Mouse (Mus musculus): Measurements from ENCODE around the gene Clnk.
A peak's percentile ranks its signal among the peaks of the same experiment; 100 is the strongest.

Gene Clnk

DNA sequence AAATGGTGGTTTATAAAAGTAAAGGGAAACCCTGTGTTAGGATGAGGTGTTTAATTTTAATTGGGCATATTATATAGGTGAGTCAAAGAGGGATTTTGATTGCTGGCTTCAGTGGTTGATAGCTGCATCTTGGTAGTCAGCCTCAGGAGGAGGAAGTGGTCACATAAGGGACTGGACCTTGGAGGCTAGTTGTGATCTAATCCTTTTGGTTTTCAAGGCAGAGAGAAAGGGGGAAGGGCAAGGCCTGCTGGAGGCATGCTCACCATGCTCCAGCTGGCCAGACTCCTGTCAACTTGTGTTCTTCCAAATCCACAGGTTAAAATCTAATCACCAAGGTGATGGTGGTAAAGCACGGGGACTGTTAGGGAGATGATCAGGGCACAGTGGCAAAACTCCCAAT, 19.0 kb downstream of the Clnk start:
- no peak for DNase-seq (ENCODE audit: low read depth, low spot score)

DNA sequence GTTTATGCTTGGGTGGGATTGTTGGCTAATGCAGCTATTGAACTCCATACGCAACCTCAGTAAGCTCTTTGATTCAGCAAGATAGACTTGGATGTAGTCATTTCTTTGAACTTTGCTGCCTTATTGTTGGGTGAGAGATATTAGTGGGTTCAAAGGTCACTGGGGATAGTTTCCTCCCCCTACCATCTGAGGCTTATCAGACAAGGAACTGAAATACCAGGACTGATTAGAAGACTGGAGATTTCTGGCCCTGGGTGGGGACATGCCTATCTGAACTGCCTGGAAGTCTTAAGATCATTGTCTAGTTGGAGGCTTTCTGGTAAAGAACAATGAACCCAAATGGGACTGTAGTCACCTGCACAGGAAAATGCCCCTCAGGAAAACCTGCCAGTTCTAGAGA, 26.4 kb downstream of the Clnk start:
- no peak for DNase-seq (ENCODE audit: low read depth, low spot score)

DNA sequence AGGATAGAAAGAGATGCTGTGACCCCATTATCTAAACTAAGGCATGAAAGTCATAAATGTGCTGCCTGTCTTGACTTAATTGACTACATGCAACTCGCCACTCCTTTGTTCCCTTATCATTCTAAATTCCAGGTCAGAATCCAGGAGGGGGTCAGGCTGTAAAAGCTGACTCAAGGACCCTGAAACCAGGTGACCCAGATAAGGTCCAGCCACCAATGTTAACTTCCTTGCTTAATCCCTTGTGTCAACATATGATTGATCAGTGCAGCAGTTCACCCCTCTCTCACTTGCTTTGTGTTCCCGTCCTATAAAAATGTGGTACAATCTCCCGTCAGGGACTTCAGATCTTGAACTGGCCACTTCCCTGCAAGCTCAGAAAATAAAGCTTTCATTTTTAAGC, 31.1 kb downstream of the Clnk start:
- no peak for DNase-seq (ENCODE audit: low read depth, low spot score)

DNA sequence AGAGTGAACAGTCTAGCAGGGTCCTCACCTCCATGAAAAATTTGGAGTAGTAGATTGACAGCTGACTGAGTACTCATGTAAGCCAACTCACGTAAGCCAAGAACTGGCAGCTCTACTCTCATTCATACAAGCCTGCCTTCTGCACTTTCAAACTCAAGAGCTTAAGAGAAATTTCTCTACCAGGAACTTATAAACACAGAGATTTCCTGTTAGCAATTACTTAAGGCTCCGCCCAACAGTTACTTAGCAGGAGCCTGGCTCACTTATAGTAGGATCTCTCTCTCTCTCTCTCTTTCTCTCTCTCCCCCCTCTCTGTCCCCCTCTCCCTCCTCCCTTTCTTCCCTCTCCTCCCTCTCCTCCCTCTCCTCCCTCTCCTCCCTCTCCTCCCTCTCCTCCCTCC, 32.3 kb downstream of the Clnk start:
- DNase-seq (ENCODE audit: low read depth, low spot score) = no peak

DNA sequence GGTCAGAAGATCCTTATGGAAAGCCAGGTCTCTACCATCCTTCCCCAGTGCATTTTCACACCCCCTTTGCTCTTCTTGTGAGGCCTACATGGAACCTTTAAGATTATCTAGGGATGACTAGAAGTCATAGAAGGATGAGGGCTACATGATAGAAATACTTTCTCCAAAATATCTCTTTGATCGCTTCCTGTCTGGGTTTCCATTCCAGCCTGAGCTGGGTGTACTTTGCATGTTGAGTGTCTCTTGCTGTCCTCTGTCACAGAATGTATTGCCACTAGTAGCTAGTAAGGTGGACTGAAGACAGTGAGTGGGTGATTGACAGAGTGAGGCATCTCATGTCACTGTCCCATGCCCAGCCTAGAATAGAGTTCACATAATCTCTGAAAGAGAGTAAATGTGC, 36.6 kb downstream of the Clnk start:
- DNase-seq (ENCODE audit: low read depth, low spot score) = no peak

DNA sequence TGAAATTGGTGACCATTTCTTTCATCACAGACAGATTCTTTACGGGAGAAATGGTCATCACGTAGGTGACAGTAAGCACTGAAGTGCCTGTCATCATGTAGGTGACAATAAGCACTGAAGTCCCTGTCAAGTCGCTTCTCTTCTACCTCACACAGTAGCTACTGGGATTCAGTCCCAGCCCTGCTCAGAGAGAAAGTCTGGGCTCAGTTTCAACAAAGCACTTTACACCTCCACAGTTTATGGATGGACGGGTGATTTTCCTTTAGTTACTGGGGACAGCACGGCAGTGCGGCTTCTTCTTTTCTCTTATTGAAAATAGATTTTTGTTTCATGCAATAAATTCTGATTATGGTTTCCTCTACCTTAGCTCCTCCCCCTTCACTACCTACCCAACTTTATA, 49.3 kb downstream of the Clnk start:
- DNase-seq (ENCODE audit: low read depth, low spot score) = no peak

DNA sequence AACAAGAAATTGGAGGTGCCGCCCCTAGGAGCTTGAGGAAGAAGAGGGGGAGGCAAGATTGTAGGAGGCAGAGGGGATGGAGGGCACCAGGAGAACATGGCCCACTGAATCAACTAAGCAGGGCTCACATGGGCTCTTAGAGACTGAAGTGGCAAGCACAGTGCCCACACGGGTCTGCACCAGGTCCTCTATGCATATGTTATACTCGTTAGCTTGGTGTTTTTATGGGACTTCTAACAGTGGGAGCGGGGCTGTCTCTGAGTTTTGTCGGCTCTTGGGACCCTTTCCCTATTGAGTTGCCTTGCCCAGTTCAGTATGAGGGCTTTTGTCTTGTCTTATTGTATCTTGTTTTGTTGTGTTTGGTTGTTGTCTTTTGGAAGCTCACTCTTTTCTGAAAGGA, 50.0 kb downstream of the Clnk start:
- no peak for DNase-seq (ENCODE audit: low read depth, low spot score)

DNA sequence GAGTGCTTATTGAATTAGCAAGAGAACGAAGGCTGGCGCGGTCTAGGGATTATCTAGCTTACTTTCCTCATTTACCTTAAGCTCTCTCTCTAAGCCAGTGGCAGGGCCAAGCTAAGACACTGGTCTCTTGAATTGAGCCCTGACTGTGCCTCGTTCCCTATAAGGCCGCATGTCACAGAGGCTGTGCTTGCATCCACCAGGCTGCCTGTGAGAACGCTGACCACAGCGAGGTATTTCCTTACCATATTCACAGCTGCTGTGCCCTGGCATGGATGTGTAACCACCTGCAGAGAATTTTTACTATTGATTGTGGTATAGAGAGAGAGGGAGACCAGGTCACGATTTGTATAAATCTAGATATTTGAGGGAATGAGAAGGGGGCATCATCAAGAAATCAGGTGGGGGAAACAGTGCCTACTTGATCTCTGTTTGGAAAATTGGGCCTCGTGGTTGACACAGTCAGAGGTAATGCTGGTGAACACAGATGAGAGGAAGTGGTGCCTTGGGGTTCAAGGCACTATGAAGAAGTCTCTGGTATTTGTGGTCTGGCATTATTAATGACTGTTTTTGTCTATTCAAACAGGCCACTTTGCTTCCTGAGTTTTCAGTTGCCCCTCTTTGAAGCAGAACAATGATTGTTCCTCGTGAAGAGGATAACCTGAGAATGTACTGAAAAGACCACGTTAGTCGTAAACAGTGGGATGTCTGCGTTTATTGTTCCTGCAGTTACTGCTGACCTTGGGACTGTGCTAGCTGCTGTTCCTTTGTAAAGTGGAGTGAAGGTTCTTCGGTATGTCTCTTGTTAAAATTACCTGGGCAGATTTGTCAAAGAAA, 52.3 kb downstream of the Clnk start:
- peak; percentile 20 for DNase-seq (ENCODE audit: low read depth, low spot score)

DNA sequence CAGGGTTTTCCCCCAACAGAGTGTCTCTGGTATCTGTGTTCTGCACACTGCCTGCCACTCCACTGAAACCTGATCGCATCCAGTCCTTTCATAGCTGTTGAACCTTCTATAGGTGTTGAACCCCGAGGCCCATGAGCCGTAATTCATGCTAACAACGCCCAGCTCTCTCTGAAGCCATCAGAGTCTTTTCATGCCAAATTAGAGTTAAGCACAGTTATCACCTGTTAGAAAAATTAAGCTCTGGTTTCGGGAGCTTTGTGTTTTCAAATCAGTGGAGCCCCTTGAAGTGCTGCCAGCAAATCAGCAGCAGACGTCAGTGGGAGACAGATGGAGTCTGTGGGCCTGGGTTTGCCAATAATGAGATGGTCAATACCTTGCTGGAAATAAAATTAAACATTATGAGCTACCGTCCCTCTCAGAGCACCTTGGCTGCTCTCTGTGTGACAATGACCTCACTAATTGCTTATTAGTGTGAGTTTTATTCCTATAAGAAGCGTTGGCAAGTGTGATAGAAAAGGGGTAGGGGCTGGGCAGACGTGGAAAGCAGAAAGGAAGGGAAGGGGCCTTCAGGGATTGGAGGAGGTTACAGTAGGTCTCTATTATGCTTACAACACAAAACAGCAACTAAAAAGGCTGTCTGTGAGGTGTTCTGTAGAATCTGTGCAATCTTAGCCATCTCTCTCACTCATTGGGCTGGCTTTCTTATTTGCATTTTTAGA, 63.1 kb downstream of the Clnk start:
- DNase-seq (ENCODE audit: low read depth, low spot score) = no peak

DNA sequence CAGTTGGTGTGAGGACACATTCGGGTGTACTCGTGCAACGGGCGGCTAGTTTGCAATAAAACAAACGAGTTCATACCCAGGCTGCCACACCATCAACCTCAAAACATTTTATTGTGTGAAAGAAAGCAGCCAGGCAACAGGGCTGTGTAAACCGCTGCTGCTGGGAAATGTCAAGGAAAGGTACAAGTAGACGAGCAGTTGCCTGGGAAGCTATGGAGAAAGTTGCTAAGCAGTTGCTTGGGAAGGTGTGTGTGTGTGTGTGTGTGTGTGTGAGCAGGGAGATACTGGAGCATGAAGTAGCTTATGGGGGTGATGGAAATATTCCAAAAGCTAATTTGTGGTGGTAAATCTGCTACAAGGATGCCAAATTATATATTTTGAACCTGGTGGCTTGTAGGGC, 63.7 kb downstream of the Clnk start:
- no peak for DNase-seq (ENCODE audit: low read depth, low spot score)

DNA sequence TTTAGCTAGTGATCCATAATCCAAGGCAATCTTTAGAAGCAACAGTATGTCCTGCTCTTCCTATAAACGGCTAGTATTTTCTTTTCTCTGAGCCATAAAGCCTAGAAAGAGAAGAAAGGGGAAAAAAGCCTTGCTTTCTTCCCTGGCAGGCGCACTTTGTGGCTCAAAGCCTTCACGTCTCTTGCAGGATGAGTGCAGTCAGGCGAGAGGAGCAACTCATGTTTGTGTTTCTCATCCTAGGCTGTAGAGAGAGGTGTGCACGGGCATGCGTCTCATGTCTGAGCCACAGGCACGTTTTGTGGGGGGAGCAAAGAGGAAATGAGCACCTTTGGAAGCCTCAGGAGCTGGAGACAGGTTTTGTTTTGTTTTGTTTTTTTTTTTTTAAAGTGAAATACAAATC, 64.2 kb downstream of the Clnk start:
- no peak for DNase-seq (ENCODE audit: low read depth, low spot score)

DNA sequence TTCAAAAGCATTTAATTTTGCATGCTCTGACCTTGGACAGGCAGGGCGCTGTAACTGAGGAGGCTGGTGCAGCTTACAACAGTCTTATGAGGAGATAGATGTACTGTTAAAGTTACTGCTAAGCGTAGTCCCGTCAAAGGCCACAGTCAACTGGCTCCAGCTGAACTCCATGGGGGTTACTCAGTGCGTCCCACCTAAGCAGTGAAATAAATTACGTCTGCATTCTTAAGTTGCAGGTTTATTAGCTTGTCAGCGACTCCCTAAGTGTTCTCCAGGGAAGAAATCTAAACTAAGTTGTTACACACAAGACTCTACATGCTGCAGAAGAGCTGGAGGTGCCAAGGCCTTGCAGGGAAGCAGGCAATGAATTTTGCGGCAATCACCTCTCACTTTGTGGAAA, 77.7 kb downstream of the Clnk start:
- DNase-seq (ENCODE audit: low read depth, low spot score) = no peak

DNA sequence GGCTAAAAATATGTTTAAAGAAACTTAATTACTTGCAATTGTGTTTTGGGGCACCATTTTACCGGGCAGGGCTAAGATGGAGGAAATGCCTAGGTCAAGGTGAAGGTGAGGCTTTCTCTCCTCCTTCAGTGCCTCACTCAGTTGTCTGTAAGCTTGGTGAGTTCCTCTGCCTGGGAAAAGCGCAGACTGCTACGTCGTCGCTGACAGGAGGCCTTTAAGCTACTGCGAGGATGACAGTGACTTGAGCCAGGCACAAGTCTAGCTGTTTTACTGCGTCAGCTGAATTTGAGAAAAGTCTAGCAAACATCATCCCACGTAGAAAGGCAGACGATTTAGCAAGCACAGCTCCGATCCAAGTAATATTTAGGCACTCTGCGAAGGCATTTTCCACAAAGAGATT, 81.5 kb downstream of the Clnk start:
- DNase-seq (ENCODE audit: low read depth, low spot score) = no peak

DNA sequence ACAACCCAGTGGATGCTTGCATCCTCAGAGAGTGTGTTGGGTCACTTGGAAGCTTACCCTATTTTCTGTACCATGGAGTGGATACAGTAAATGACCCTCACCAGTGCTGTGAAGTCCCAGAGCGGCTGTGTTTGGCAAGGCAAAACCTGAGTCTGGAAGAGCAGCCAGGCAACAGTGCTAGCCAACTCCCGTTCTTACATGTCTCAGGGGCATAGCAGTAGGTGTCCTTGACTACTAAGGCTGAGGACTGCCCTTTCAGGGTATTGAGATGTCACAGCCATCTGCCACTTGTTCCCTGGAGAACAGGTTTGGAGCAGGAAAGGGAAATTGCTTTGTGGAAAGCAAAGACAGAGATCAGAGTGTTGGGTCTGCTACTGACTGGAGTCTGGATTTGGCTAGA, 85.5 kb downstream of the Clnk start:
- no peak for DNase-seq (ENCODE audit: low read depth, low spot score)

DNA sequence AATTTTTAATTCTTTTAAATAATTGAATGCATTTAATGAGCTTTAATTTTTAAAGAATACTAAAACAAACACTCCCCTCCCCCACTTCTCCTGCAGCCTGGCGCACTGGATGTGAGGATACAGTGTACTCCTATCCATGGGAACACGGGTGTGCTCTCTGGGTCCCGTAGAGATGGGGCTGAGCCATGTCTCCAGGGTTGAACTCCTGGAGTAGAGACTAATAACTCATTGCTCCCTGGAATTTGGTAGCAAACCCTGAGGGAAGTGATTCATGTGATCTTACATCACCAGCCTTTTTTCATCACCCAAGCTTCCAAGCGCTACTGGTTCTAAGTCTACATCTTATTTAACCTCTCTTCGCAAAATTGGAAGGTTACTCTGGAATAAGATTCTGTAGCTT, 87.8 kb downstream of the Clnk start:
- no peak for DNase-seq (ENCODE audit: low read depth, low spot score)

DNA sequence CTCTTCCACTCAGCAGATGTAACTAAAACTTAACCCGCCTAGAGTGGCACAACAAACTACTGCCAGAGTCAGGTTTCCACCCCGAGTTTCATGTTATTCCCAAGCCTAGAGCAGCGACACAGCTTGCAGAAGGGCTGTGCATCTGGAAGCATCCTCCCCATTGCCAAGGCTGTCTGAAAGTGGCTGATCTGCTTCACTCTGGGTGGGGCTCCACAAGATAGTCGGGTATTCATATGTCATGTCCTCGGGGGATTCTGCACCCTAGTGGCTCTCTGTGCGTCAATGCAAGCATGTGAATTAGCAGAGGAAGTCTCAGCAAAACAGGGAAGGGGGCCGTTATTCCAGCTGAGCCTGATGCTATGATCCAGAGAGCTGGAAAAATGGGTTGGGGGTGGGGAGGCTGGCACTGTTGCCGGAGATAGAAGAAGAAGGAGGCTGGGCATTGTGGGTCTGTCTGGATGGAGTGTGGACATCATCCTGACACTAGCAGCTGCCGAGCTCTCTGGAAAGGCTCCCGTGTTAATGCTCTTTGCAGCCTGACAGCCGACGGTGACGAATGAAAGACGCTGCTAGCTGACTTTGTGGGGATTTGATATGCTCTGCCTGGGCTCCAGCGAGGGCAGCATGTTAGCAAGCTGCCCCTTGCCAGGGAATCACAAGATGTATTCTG, 88.6 kb downstream of the Clnk start:
- no peak for DNase-seq (ENCODE audit: low read depth, low spot score)

DNA sequence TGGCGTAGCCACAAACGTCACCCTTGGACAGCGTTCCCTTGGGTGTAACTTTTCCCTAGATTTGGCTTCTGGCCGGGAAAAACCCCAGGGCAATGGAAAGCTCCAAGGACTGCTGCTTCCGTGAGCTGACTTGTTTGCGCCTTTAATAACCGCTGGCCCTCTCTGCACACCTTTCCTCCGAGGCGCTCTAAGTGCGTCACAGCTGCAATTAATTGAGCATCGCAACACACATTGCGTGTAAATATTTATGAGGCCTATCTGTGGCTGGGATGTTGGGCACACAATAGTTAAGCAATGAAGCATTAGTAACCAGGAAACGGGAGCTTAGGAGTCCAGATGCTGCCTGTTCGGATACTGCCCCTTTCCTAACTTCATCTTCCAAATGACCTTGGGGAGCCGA, 90.5 kb downstream of the Clnk start:
- no peak for DNase-seq (ENCODE audit: low read depth, low spot score)

DNA sequence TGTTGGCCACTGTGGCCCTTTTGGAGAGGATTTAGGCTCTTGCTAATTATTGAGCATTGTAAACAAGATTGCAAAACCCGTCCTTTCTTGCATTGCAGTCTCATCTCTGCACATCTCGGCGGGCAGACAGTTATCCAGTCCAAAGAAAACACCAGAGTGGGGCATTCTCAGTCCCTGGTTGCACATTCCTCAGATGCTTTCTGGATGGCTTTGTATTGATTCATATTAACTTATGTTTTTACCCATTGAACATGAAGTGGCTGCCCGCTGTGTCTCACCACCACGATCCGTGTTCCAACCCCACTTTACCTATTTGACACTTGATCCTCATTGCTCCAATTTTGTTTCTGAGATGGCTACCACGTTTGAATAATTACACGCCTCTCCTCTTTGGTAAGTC, 90.9 kb downstream of the Clnk start:
- no peak for DNase-seq (ENCODE audit: low read depth, low spot score)

DNA sequence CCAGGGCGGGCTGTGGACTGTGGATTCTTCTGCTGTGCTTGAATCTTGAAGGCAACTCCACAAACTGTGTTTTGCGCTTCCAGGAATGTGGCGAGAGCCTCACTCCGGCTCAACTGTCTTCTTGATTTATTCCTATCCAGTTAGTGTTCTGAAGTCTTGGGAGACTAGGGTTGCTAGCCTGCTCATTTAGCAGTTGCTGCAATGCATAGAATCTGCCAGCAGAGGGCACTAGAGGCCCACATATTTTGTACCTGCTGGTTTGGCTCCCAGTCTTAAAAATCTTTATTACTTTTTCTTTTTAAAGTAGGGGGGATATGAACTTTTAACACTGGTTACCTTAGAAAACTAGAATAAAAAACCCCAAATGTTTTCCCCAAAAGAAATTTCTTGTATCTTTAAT, 94.8 kb downstream of the Clnk start:
- no peak for DNase-seq (ENCODE audit: low read depth, low spot score)

DNA sequence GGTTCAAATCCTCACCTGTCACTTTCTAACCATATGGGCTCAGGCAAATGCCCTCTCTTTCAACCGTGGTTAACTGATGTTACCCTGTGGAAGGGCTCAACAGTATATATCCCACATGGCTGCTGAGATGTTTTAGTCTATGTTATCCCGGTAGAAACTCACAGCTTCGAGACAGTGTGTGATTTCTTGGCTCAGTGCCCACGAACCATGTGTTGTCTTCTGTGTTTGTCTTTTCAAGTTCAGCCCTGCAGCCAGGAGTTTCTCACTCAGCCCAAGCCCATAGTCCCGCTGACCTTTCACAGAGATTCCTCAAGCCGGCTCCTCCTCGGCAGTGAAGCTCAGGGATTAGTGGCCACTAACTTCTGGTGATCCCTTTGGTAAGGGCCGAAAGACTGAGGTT, 96.0 kb downstream of the Clnk start:
- DNase-seq (ENCODE audit: low read depth, low spot score) = no peak

DNA sequence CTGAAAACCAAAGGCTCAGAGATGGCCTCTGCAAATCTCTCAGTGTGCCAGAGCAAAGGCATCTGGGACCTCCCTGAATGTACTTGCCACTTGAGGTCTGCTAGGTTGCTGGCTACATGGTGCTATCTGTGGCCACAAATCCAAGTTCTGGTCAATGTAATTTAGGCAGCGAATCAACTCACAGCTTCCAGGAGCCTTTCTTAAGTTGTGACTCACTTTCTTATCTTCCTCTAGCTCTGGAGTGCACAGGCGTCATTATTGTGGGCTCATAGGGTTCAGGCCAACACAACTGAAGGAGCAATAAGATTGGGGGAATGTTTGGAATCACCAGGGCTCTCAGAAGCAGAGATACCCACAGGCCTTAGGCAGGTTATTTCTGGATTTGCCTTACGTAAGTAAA, 96.6 kb downstream of the Clnk start:
- DNase-seq (ENCODE audit: low read depth, low spot score) = no peak

DNA sequence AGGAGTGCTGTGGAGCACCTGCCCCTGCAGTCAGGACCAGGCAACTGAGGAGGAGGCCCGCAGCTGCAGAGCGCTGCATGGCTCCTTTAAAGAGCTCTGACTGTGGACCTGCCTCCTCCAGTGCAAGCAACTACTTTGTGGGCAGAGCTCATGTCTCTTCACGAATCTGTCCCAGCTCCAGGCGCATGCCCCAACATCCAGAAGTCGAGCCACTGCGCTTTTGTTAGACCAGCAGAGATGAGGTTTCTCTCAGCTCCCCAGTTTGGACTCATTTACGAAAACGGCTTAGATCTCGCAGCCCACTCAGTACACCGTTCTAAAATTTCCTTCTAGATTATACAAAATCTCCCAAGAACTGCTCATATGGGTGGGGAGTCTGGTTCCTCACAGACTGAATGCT, 101.1 kb downstream of the Clnk start:
- no peak for DNase-seq (ENCODE audit: low read depth, low spot score)

DNA sequence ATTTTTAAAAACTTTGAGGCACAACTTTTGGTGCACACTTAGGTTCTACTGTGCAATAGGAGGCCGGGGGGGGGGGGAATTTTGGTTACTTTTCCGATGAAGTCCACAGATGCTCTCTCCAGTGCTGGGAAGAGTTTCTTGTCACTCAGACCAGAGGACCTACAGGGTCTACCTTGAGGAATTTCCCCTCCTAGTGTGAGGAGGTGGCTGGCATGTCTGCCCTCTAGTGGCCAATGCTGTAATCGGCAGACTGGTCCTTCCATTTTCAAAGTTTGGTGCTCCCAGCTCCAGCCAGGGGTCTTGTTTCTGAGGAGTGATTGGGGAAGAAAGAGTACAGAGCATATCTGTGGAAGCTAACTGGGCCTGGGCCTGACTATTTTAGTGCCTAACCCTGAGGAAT, 121.7 kb downstream of the Clnk start:
- peak; percentile 33 for DNase-seq (ENCODE audit: low read depth, low spot score)

Data from WW6 (cell line).